Mouse (Mus musculus): ENCODE results near the gene Myo16. TPM values are rescaled to one million over a fixed set of nuclear protein-coding genes. Genes with fewer than 3 reads are reported as not detected.

Myo16 gene
- polyA plus RNA-seq, 1 experiment from 2014 or later, result 2.3 TPM

DNA sequence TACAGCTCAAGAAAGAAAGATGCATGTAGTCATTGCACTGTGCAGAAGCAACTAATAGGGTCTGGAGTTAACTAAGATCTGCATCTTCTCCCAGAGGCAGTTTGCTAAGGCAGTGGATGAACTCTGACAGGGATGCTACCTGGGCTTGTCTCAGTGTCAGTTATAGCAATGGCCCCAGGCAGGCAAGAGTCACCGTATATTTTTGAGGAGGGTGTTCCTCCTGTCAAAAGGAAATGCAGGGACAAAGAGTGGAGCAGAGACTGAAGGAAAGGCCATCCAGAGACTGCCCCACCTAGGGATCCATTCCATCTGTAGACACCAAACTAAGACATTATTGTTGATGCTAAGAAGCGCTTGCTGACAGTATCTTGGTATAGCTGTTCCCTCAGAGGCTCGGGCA is 7.4 kb downstream of the Myo16 start:
- Histone ChIP-seq H3K9me3 (no peaks in the 10 kb centered on the region), H3K4me2 (no peak overlapping the region), H3K27me3 (replicated peaks) (no peaks in the 10 kb centered on the region), H3K36me3 (no peaks in the 10 kb centered on the region), H3K4me3 (replicated peaks) (no peak overlapping the region), H3K4me1 (no peaks in the 10 kb centered on the region), H3K27ac (no peak overlapping the region), H3K9ac (no peak overlapping the region)
- WGBS, result 87% methylated on average over 3 of the region's 3 CpGs
- no peak for ATAC-seq (ENCODE audit: insufficient read depth, low FRiP score, low read depth)

DNA sequence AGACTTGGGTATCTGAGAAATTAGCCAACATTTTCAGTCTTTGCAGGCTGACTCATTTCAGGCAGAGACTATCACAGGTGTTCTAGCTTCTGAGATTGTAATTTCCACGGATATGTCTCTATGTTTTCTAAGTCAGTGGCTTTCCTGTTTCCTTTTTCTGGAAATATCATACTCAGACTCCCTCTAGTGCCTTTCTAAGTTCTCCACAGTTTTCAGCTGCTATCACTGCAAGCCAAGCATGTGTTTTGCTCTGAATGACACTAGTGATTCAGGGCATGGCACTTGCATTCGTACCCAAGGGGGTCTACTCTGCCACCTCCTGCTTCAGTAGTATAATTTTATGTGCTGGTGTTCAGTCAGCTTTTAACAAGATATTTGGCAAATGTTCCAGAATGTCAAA is 11.2 kb downstream of the Myo16 start:
- WGBS, result 63% methylated on average over 2 of the region's 2 CpGs
- Histone ChIP-seq H3K36me3 (no peaks in the 10 kb centered on the region), H3K27me3 (replicated peaks) (no peaks in the 10 kb centered on the region), H3K4me3 (replicated peaks) (no peak overlapping the region), H3K4me1 (no peaks in the 10 kb centered on the region), H3K4me2 (no peak overlapping the region), H3K27ac (no peak overlapping the region), H3K9me3 (no peaks in the 10 kb centered on the region), H3K9ac (no peak overlapping the region)
- no peak for ATAC-seq (ENCODE audit: insufficient read depth, low FRiP score, low read depth)

DNA sequence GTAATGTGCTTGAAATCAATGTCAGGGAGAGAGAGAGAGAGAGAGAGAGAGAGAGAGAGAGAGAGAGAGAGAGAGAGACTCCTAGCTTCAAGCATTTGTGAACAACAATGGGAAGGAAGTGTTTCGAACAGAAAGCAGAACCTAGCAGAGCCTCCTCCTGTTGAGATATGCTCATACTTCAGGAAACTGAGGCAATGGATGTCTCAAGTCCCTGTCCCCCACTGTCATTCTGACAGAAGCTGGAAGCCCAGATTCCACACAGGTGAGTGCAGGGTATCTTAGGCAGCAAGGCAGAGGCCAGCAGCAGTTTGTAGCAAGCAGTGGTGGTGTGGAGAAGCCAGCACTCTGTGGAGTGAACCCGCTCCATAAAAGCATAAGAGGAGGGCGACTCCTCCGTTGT is 14.6 kb downstream of the Myo16 start:
- H3K4me2 ChIP-seq, result no peak overlapping the region
- no peak overlapping the region for H3K9ac ChIP-seq
- no peaks in the 10 kb centered on the region for H3K27me3 ChIP-seq (replicated peaks)
- ATAC-seq (ENCODE audit: insufficient read depth, low FRiP score, low read depth), result no peak
- H3K4me1 ChIP-seq, result no peaks in the 10 kb centered on the region
- WGBS, result 76% methylated on average over 4 of the region's 4 CpGs
- no peaks in the 10 kb centered on the region for H3K9me3 ChIP-seq
- no peak overlapping the region for H3K27ac ChIP-seq
- H3K4me3 ChIP-seq (replicated peaks), result no peak overlapping the region
- no peaks in the 10 kb centered on the region for H3K36me3 ChIP-seq

DNA sequence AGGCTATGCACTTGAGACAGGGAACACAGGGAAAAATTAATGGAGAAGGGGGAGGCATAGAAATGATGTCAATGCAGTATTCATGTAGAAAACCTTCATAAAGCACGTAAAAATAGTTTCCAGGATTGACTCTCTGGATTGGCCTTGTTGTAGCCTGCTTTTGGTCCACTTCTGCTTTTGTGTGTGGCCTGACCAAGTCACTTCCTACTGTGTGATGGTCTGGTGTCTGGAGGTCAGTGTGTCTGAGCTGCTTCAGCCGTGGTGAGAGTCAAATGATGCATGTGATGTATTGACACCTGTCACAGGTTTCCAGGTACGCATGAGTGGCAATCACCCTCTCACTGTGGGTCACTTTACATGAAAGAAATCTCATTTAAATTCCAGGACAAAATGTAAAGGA is 16.2 kb downstream of the Myo16 start:
- Histone ChIP-seq H3K9me3 (no peaks in the 10 kb centered on the region), H3K9ac (no peak overlapping the region), H3K27me3 (replicated peaks) (no peaks in the 10 kb centered on the region), H3K4me2 (no peak overlapping the region), H3K27ac (no peak overlapping the region), H3K4me3 (replicated peaks) (no peak overlapping the region), H3K4me1 (0 out of 2 replicates have a peak, but pooled peaks cover 3% of the 10 kb centered on the region), H3K36me3 (no peaks in the 10 kb centered on the region)
- 63% methylated on average over 3 of the region's 3 CpGs for WGBS
- ATAC-seq (ENCODE audit: insufficient read depth, low FRiP score, low read depth), result no peak

DNA sequence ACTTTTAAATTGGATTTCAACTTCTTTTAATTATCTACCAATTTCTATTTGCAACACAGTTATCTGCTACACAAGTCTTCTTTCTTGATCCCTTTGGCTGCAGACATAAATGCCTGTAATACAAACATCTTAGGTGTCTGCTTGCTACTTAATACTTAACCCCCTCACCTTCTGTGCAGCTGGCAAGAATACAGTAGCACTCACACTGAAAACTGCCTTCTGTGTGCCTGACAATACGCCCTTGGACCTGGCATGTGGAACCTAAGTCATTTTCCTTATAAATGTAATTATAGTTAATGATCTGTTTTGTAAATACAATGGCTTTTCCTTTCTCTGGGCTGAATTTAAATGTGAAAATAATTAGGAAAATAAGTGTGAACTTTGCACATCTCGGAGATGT is 17.6 kb downstream of the Myo16 start:
- H3K4me2 ChIP-seq, result no peak overlapping the region
- no peaks in the 10 kb centered on the region for H3K27me3 ChIP-seq (replicated peaks)
- no peak for ATAC-seq (ENCODE audit: insufficient read depth, low FRiP score, low read depth)
- H3K4me1 ChIP-seq, result 0 out of 2 replicates have a peak, but pooled peaks cover 3% of the 10 kb centered on the region
- H3K9me3 ChIP-seq, result no peaks in the 10 kb centered on the region
- 59% methylated on average over 2 of the region's 2 CpGs for WGBS
- H3K9ac ChIP-seq, result no peak overlapping the region
- H3K36me3 ChIP-seq, result no peaks in the 10 kb centered on the region
- no peak overlapping the region for H3K27ac ChIP-seq
- H3K4me3 ChIP-seq (replicated peaks), result no peak overlapping the region

DNA sequence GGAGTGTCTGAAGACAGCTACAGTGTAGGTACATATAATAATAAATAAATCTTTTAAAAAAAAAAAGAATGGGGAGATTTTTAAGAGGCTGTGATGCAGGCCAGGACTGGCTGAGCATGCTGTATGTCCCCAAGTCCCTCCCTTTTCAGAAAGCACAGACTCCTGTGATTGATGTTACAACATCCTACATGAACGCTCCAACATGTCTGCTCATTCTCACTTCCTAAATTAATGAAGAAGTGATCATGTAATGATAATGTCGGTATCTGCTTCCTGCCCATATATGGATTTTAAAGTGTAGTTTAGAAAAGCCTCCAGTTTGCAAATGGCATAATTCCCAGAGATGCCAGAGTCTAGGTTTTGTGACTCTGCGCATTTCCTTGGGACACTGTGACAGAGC is 18.6 kb downstream of the Myo16 start:
- 76% methylated on average over 3 of the region's 3 CpGs for WGBS
- Histone ChIP-seq H3K27ac (no peak overlapping the region), H3K9ac (no peak overlapping the region), H3K4me2 (no peak overlapping the region), H3K4me1 (0 out of 2 replicates have a peak, but pooled peaks cover 3% of the 10 kb centered on the region), H3K36me3 (no peaks in the 10 kb centered on the region), H3K27me3 (replicated peaks) (no peaks in the 10 kb centered on the region), H3K4me3 (replicated peaks) (no peak overlapping the region), H3K9me3 (no peaks in the 10 kb centered on the region)
- no peak for ATAC-seq (ENCODE audit: insufficient read depth, low FRiP score, low read depth)

DNA sequence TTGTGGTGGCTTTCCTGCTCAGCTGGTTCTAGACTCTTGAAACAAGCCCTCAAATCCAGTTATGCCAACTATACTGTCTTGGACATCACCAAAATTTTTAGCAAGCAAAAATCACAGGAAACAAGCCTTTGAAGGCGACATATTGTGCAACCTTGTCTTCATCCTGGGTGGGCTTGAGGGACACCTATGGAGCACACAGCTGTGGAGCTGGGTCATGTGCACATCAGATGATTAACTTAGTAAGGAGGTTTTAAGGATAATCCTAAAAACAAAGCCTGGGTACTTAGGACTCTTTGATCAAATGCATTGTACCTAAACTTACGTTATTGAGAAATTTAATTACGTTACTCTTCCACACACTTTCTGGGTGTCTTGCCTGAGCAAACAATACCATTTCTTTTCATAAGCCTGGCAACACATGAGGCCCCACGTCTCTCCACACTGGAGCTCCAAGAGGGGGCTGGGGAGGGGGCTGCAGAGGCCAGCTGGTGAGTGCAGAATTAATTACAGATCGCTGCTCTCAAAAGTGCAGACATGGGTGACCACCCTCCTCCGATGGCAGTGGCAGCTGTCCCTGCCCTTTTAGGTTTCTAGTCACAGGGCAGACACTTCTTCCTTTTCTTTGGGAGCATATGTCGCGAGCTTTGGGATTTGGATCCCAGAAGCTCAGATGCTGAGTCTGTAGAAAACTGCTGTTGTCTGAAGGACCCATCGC is 19.5 kb downstream of the Myo16 start:
- ATAC-seq (ENCODE audit: insufficient read depth, low FRiP score, low read depth), result no peak
- 52% methylated on average over 9 of the region's 9 CpGs for WGBS
- H3K4me3 ChIP-seq (replicated peaks), result no peak overlapping the region
- no peak overlapping the region for H3K4me2 ChIP-seq
- H3K27ac ChIP-seq, result peak overlapping the region; percentile 21; the same call in 1 of the 2 replicates
- no peak overlapping the region for H3K9ac ChIP-seq
- no peaks in the 10 kb centered on the region for H3K9me3 ChIP-seq
- H3K36me3 ChIP-seq, result no peaks in the 10 kb centered on the region
- 0 out of 2 replicates have a peak, but pooled peaks cover 3% of the 10 kb centered on the region for H3K4me1 ChIP-seq
- H3K27me3 ChIP-seq (replicated peaks), result no peaks in the 10 kb centered on the region

DNA sequence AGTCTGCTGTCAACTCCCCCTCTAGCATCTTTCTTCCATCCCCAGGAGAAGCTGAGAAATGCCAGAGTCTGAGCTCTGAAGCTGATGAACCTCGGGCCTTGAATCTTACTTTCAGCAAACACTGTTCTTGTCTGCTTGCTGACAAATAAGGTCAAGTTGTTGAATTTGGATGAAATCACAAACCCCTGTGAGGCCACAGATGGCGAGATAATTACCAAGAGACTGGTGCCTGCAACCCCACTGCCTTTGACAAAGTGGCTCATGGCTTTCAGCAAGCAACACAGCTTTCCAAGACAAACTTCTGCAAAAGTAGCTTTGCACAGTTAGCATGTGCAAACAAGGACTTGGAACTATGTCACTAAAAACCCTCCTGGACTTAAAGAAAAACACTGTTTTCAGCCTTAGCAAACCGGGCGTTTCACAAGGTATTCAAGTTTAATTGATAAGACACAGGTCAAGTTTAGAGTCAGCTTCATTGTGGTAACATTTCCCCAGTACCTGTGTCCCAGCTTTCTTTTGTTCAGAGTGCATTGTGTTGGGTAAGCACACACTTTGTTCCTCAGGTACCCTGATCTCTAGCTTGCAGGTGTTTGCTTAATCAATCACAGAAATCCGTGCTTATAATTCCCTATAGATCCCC is 20.6 kb downstream of the Myo16 start:
- Histone ChIP-seq H3K27me3 (replicated peaks) (no peaks in the 10 kb centered on the region), H3K4me3 (replicated peaks) (no peak overlapping the region), H3K9ac (no peak overlapping the region), H3K4me2 (no peak overlapping the region), H3K4me1 (0 out of 2 replicates have a peak, but pooled peaks cover 3% of the 10 kb centered on the region), H3K9me3 (no peaks in the 10 kb centered on the region), H3K36me3 (no peaks in the 10 kb centered on the region), H3K27ac (peak overlapping the region; percentile 66)
- 37% methylated on average over 5 of the region's 5 CpGs for WGBS
- ATAC-seq (ENCODE audit: insufficient read depth, low FRiP score, low read depth), result peak; percentile 68

DNA sequence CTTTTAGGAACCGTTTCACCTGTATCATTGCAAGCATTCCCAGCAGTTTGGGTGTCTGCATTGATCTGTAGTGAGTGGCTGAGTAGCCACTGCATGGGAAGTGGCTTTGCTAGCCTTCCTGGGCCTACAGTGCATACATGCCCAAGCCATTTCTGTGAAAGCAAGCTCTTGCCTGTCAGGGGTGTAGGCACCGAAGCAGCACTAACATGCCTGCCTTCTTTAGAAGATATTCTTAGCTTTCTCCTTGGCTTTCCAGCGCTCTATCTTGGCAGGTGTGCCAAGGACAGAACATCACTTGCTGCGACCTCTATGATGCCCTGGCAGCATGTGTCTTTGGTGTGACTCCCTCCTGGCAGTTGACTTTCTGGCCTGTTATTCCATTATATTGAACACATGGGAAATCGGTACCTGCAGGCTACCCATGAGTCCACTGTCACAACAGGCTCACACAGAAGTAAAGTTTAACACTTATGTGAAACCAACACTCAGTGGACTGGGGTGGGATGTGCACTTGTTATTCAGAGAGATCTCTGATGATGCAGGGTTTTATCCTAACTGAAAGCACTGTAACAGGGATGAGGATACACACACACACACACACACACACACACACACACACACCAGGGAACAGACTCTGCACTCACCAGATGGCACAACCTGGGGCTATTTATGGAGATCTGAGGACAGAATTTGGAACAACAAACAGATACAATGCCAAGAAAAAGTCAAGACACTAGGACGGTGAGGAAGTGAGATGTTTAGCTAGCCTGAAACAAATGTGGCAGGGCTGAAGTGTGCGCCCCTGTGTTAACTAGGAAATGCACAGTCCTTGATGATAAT is 21.4 kb downstream of the Myo16 start:
- 0 out of 2 replicates have a peak, but pooled peaks have one; percentile 24 for ATAC-seq (ENCODE audit: insufficient read depth, low FRiP score, low read depth)

DNA sequence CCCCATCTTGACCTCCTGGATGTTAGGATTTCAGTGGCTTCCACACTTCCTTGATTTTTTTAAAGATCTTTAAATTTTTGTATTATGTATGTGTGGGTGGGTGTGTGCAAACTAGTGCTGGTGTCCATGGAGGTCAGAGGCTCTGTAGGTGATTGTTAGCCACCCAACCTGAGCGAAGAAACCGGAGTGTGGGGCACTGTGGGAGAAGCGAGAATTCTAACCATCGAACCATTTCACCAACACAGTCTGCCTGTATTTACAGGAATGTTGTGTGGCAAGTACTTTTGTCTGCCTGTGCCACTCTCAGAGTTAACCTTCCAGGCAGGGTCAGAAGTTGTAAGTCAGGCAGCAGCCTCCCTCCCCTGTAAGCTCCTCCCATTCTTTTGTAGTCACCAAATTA is 22.3 kb downstream of the Myo16 start:
- Histone ChIP-seq H3K27ac (no peak overlapping the region), H3K9ac (no peak overlapping the region), H3K36me3 (no peaks in the 10 kb centered on the region), H3K27me3 (replicated peaks) (no peaks in the 10 kb centered on the region), H3K4me3 (replicated peaks) (no peak overlapping the region), H3K4me1 (0 out of 2 replicates have a peak, but pooled peaks cover 3% of the 10 kb centered on the region), H3K9me3 (no peaks in the 10 kb centered on the region), H3K4me2 (no peak overlapping the region)
- 78% methylated on average over 4 of the region's 4 CpGs for WGBS
- 0 out of 2 replicates have a peak, but pooled peaks have one; percentile 29 for ATAC-seq (ENCODE audit: insufficient read depth, low FRiP score, low read depth)

More for the DNA sequence above, 21.4 kb downstream of the Myo16 start:
- Histone ChIP-seq H3K36me3 (no peaks in the 10 kb centered on the region), H3K27ac (peak overlapping the region; percentile 66), H3K9me3 (no peaks in the 10 kb centered on the region), H3K4me3 (replicated peaks) (no peak overlapping the region), H3K4me2 (no peak overlapping the region), H3K27me3 (replicated peaks) (no peaks in the 10 kb centered on the region), H3K4me1 (0 out of 2 replicates have a peak, but pooled peaks cover 3% of the 10 kb centered on the region), H3K9ac (no peak overlapping the region)
- WGBS, result 73% methylated on average over 7 of the region's 7 CpGs

DNA sequence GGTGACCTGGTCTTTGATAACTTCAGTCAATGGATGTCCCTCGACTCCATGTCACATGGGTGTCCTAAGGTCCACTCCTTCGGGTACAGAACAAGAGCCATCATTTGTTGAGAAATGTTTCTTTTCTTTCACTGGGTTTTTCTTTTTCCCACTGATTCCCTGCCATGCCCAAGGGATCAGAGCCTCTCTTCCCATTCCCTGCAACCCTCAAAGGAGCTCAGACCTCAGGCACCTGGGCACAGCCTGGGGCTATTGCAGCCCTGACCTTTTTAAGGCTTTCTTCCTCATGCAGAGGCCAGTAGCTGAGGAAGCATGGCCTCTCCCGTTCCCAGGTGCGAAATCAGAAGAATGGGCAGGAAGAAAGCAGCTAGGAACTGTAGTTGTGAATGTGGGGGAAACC is 23.4 kb downstream of the Myo16 start:
- Histone ChIP-seq H3K4me3 (replicated peaks) (no peak overlapping the region), H3K9ac (no peak overlapping the region), H3K4me2 (no peak overlapping the region), H3K4me1 (0 out of 2 replicates have a peak, but pooled peaks cover 3% of the 10 kb centered on the region), H3K36me3 (no peaks in the 10 kb centered on the region), H3K27ac (no peak overlapping the region), H3K9me3 (no peaks in the 10 kb centered on the region), H3K27me3 (replicated peaks) (no peaks in the 10 kb centered on the region)
- whole genome bisulfite sequencing, result 65% methylated on average over 4 of the region's 4 CpGs
- ATAC-seq (ENCODE audit: insufficient read depth, low FRiP score, low read depth), result no peak

DNA sequence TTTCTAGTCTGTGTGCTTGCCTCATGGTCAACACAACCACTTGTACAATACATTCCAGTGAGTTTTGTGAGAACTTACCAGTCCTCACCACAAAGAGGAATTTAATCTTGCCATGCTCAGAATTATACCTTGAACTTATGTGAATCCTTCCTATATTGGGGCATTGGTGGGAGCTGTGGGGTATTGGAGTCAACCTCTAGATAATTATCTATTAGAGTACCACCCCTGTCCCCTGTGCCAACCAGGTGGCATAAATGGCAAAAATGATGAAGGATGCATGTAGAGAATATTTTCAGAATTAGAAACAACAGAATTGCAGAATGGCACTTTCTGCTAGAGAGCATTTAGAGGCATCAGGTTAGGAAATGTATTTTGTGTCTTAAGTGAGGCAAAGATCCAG is 25.3 kb downstream of the Myo16 start:
- Histone ChIP-seq H3K27me3 (replicated peaks) (no peaks in the 10 kb centered on the region), H3K9ac (no peak overlapping the region), H3K36me3 (no peaks in the 10 kb centered on the region), H3K4me3 (replicated peaks) (no peak overlapping the region), H3K9me3 (no peaks in the 10 kb centered on the region), H3K27ac (no peak overlapping the region), H3K4me1 (0 out of 2 replicates have a peak, but pooled peaks cover 3% of the 10 kb centered on the region), H3K4me2 (no peak overlapping the region)
- no peak for ATAC-seq (ENCODE audit: insufficient read depth, low FRiP score, low read depth)
